Mouse (Mus musculus) gastrocnemius, postnatal 36 days (tissue): Measurements from ENCODE around the gene Pla2g7. TPM values are rescaled to one million over a fixed set of nuclear protein-coding genes. Genes with fewer than 3 reads are reported as not detected.
"Not testable (repeated sequence)": the region's sequence is repeated elsewhere in the genome, so short reads cannot be mapped to it uniquely, and the experiment has no call there.

Experiments
- DNase-seq, 2 experiments: peaks; one replicate each; pipeline ENCODE4 v3.0.0; 2022
- intact Hi-C: fragments of 180-260 bp; cut with DNase I; formaldehyde crosslinking; loops from one replicate; pipeline ENCODE4 v1.15.1; 2025
- long read RNA-seq, 2 experiments: library from polyadenylated mRNA; stranded (forward); transcript quantifications; one replicate each; pipeline ENCODE4 v2.0.0; 2021
- total RNA-seq, 2 experiments: library from RNA; stranded (reverse); gene quantifications; 2 replicates each; pipeline ENCODE4 v1.2.3; 2021

The Pla2g7 gene
- total RNA-seq: 10 to 100 TPM; 13.8 to 15.9 TPM
- long read RNA-seq, experiment 1, transcript Pla2g7-201 (12 exons, 2,097 nt): major isoform, 11 of 22 reads
- long read RNA-seq, experiment 1, partial matches to known transcripts: 9 of 22 reads
- long read RNA-seq, experiment 1, other reads (novel, unspliced or antisense): 2 of 22 reads
- long read RNA-seq, experiment 2, transcript Pla2g7-201 (12 exons, 2,097 nt): major isoform, 24 of 32 reads
- long read RNA-seq, experiment 2, partial matches to known transcripts: 7 of 32 reads
- long read RNA-seq, experiment 2, other reads (novel, unspliced or antisense): 1 of 32 reads

DNA sequence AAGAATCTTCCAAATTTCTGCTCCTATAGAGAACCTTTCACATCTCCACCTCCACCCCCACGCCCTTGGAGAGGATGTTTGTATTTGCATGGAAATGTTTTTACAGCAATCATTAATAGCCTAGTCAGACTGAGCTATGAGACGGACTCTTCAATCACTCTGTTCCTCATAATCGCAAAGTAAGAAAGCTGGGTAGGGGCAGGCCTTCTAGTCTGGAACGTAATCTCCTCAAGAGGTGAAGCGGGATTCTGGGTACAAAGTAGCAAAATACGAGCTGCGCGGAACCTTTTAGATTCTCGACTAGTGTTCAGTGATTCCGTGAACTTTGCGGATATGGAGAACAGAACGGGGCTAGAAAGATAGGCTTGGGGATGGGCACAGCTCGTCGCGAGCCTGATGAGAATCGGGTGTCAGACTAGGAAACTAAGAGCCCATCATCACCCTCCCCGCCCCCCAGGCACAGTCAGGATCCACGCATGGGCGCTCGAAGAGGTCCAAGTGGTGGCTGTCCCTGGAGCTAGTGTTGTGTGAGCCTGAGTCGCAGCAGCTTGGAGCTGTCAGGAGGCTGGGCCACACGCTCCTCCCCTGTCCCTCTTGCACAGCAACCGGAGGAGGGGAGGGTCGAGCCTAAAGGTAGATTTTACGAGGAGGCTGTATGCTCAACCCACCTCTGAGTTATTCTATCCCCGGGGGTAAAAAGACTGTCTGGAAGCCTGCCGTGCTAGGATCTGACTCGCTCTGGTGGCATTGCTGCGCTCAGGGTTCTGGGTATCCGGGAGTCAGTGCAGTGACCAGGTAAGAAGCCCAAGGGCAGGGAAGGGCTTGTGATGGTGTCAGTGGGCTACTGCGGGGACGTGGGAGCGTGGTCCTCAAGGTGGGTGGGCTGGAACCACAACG lies at the start of gene Pla2g7:
Gene Pla2g7, plus strand, starts transcription at position 107 of the 897 bp plus-strand sequence.
- DNase-seq: peak in 1 of 2 experiments; percentile 29
- intact Hi-C loops: no loop called here

DNA sequence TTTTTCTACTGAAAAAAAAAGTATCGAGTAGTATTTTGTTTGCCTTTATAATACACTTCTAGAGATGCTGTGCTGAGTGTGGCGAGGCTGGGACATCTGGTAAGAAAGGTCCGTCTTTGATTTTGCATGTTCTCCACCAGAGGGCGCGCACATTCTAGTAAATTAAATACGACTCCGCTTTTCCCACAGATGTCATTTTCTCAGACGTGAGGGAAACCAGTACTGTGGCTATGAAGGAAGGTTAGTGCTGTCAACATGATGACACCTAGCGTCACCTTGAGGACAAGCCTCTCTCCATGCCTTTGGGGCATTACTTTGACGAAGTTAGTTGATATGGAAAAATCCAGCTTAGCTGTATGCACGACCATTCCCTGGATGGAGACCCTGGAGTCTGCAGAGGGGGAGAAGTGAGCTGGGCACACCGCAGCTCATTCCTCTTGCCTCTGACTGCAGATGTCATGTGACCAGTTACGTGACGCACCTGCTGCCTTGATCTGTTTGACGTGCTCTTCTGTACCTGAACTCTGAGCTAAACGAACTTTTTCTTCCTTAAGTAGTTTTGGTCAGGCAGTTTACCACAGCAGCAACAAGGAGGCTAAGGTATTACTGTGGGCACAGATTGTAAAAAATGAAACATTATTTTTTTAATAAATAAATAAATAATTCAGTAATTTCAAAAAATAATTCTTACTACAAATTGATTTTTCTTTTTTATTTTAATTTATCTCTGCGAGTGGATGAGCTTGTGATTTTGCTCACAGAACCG lies 49.1 kb upstream of the Pla2g7 start:
- DNase-seq: peak; percentile 21 to 33
- intact Hi-C loops: loop anchor here (1.0 kb wide), 1 partner anchor 87 kb away; no protein-coding TSS in a partner anchor

DNA sequence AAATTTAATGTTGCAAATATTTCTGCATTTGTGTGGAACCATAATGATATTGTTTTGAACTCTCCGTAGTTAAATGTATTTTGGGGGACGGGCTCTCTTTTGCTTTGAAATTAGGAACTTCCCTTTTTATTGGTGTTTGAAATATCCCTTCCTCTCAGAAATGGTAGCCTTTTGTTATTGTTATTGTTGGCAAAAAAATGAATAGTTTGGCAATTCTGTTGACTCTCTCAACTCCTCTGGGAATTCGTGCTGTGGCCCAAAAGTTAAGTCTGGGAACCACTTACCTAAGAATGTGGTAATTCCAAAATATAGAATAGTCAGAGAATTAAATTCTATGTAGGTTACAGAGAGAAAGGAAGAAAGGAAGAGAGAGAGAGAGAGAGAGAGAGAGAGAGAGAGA lies 47.7 kb upstream of the Pla2g7 start:
- intact Hi-C loops: no loop called here
- DNase-seq: no peak

DNA sequence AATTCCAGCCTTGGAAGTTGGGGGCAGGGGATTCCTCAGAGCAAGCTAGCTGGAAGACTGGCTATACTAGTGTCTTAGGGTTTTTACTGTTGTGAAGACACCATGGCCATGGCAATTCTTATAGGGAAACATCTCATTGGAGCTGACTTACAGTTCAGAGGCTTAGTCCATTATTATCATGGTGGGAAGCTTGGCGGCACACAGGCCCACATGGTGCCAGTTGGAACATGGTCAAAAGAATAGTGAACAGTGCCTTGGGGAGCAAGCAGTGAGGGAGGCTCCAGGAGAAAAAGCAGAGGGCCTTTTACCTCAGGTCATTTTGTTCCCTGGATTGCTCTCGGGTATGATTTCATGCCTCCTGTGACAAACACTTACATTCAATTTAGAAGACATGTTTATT lies 37.4 kb upstream of the Pla2g7 start:
- no peak for DNase-seq
- intact Hi-C loops: no loop called here

DNA sequence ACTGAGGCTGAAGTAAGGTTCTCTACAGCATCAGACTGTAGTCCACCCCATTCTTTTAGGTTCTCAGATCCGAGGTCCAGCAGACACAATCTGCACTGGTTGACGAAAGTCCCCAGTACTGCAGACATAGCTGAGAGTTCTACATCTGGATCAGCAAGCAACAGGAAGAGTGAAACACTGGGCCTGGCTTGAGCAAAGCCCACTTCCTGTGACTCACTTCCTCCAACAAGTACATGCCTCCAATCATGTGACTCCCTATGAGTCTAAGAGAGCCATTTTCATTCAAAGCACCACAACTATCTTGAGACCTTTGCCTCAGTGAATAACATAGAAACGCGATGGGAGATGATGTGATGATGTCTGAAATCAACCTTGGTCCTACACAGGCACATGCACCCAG lies 36.7 kb upstream of the Pla2g7 start:
- intact Hi-C loops: no loop called here
- DNase-seq: no peak

DNA sequence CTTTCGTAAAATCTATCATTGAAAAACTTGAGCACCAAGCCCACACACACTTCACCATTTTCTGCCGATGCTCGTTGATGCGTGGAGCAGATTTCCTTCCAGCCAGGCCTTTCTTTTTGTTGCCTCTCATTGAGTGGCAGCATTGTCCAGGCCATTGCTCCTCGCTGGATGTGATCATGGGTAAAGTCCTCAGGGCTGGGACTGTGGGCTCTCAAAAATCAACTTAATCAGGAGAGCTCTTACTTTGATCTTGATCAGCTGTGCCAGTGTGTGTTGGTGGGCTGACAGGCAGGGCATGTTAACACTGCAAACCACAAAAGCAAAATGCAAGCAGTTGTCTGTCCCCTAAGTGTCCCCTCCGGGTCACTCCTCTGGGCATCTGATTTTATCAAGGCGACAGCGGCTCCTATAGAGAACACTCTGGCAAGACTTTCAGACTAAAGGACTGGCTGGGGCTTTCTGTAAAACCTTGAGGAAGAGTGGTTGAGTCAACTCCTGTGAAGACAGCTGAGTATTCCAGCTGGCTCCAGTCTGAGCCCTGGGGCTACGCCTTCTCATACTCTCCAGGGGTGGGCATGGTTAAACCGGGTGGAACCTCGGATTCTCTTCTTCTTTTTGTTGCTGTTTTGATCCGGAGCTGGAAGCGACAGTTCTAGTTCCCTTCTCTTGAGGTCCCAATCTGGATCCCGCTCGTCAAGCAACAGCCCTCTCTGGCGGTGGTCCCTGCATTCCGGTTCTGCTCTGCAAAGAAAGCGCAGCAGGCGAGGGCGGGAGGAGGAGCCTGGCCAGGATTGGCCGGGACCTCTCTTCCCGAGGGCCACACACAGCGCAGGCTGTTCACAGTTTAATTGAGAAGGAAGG lies 33.3 kb upstream of the Pla2g7 start:
- intact Hi-C loops: no loop called here
- peak; percentile 20 to 36 for DNase-seq

DNA sequence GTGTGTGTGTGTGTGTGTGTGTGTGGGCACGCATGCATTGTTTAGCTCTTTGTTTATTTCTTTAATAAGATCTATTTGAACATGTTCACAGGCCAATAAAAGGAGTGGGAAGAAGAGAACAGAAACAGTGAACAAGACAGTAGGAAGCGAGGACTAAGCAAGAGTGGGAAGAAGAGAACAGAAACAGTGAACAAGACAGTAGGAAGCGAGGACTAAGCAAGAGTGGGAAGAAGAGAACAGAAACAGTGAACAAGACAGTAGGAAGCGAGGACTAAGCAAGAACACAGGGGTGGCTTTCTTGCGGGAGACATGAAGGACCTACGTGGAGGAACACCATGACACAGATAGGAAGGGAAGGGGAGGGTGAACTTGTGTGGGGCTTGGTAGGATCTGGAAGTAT lies 31.1 kb upstream of the Pla2g7 start:
- intact Hi-C loops: not testable (repeated sequence)

DNA sequence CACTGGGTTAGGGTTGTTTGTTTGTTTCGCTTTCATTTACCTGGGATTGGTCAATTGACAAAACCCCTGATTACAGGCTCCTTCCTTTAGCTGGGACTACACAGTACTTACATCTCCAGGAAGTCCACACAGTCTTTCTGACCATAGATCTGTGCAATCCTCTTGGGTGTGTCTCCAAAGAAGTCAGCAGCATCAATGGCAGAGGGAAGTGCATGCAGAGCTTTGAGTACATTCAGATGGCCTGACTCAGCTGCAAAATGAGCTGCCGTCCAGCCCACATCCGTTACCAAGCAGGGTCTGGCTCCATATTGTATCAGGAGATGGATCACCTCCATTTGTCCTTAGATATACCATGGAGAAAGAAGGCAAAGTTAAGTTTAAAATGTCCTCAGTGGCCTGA lies 29.1 kb upstream of the Pla2g7 start:
- intact Hi-C loops: no loop called here
- DNase-seq: no peak

More for the DNA sequence above, 31.1 kb upstream of the Pla2g7 start:
- DNase-seq: not testable (repeated sequence)

DNA sequence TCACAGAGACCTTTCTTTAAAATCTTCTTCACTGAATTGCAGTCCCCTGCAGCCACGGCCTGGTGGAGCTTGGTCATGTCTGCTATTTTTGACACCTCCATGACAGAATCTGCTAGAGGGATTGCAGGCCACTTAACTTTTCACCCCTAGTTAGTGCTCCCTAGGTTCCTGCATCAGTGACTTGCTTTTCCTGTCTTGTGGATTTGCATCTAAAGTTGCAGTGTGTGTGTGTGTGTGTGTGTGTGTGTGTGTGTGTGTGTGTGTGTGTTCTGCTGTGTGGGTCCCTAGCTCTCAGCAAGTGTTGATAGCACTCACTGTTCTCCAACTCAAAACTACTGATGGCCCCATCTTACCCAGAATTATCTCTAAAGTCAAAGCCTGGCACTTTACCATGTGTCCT lies 24.4 kb upstream of the Pla2g7 start, which contains the start of gene Ankrd66:
Gene Ankrd66, minus strand, starts transcription at position 101 of the 400 bp plus-strand sequence.
- no peak for DNase-seq
- intact Hi-C loops: no loop called here

DNA sequence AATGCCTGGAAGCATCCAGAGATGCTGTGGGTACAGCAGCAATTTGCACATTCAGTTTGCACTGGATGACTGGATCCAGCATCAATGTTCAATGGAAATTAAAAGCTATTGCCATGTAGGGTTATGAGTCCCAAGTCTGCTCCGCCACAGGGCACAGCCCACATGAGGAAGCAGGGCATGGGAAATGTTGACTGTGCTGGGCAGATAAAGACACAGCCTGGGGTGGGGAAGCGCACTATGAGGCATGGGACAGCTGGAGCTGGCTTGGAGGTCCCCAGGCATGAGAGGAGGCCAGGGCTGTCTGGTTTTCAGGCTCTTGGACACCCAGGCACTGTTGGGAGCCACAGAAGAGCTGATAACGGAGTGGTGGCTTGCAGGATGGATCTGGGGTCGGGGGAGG lies 23.9 kb upstream of the Pla2g7 start:
- no peak for DNase-seq
- intact Hi-C loops: no loop called here

DNA sequence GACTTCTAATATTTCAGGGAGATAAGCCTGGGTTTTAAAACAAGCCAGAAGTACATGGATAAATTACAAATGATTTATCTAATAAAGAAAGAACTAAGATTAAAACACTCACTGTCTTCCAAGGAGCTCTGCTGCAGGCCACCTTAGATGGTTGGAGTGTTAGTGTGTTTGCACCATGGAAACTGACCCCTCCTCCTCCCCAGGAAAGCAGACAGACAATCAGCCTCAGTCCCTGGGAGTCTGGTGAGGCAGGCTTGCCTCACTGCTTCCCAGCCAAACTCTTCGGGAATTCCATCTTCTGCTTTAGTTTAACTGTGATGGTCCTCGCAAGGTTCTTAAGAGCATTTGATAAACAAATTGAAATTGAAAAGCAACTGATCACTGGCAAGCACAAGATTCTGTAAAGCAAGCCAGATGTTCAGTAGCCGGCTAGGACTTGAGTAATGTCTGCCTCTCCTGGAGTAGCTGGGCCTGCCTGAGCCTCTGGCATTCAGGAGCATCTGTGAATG lies 16.7 kb upstream of the Pla2g7 start:
- DNase-seq: no peak
- intact Hi-C loops: no loop called here

DNA sequence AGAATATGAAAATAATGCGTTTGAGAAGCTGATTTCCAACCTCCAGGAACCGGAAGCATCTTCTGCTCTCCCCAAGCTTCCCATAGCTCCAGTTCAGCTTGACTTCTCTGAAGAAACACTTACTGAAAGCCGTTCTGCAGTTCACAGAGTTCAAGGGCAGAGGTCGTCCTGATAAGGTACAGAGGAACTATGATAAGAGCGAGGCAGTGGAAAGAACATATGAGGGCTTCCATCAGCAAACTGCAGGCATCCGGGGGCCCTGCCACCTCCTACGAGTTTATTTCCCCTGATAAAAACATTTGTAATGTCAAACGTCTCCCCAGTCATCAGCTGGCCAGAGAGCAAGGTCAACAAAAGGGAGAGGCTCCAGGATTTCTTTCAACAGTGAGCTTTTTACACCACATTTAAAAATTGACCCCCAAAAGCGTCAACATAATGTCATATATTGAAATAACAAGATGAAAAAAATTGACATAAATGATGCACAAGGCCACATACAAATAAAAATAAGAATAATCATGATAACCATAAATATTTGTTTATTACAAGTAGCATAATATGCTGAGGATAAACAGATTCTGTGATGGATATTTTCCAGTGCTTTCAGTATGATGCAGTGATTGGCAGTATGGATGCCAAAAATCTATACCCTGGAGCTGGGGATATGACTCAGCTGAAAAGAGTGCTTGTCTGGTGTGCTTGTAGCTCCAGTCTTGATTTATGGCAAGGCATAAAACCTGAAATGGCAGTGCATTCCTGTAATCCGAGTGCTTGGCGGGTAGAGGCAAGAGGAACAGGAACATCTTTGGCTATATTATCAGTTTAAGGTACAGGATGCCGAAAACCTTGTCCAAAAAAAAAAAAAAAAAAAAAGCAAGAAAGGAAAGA lies 13.1 kb upstream of the Pla2g7 start:
- intact Hi-C loops: no loop called here
- no peak for DNase-seq

DNA sequence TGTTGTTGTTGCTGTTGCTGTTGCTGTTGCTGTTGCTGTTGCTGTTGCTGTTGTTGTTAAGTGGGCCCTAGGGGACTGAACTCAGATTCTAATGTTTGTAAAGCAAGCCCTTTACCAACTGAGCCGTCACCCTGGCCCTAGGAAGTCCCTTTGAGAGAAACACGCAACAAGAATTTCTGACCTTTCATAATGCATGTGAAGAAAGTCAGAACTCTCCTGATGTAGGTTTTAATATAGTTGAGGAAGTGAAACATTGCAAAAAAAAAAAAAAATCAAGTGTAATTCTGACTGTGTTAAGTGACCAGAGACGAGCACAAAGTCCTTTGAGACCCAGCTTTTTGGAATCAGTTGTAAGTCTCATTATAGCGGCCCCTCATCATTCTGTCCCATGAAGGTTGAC lies 10.8 kb upstream of the Pla2g7 start:
- intact Hi-C loops: no loop called here

DNA sequence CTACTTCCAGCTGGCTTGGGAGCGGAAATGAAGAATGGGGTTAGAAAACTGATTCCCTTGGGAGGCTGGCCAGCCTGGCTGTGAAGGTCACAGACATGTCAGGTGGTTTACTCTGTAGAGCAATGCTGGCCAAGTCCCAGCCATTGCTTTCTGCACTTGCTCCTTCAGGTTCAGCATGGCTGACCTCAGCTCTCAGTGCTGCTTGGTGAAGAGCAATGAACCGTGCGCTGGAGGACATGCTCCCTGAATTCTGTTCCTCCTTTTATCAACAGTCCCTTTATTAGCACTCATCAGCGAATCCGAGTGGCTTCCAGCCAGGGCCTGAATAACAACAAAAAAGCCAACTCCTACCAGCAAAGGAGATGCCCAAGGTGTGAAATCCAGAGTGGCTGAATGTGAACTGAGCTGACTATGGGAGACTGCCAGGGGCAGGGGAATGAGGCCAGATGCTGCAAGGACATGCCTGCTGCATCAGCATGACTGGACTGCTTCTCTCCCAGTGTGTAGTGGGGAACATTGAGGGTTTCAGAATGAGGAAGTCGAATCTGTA lies 10.3 kb upstream of the Pla2g7 start:
- intact Hi-C loops: no loop called here
- peak; percentile 45 for DNase-seq

More for the DNA sequence above, 10.8 kb upstream of the Pla2g7 start:
- no peak for DNase-seq

DNA sequence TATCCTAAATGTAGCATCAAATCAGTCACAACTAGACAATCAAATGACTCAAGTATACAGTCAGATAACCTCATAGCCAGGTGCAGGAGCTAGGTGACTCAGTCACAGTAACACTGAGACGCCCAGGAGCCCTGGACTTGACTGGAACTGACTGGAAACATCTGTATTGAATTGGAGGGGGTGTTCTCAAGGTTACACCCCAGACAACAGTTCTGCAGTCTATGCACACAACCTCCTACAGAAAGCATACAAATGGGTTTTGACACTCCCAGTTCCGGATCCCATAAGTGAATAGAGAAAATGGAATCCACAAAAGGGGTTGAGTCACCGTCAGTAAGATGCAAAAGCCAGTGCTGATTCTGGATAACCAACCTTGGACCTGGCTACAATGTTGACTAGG lies 9.2 kb upstream of the Pla2g7 start:
- intact Hi-C loops: no loop called here
- no peak for DNase-seq

DNA sequence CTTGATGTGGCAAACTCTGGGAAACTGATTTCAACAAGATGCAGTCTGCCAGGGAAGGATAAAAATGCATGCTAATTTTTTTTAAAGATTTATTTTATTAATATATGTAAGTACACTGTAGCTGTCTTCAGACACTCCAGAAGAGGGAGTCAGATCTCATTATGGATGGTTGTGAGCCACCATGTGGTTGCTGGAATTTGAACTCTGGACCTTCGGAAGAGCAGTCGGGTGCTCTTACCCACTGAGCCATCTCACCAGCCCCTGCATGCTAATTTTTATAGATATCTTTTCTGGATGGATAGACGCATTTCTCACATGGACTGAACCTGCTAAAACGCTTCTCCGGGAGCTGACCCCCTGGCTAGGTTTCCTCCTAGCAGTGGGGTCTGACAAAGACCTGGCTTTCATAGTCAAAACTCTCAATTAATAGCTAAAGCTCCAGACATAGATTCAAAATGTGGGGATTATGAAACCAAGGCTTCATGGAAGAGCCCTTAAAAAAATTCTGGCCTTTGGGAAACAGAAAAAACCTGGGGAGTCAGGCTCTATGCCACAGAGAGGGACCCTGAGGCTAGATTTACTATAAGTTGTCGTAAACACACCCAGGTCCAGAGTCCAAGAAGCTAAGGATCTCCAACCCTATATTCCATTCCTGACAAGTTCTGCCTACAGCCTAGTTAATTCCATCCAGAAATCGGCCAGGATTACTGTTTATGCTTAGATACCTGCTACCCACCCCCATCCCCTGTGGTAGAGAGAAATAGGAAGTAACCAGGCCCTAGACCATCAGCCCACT lies 4.5 kb upstream of the Pla2g7 start:
- intact Hi-C loops: no loop called here
- no peak for DNase-seq

DNA sequence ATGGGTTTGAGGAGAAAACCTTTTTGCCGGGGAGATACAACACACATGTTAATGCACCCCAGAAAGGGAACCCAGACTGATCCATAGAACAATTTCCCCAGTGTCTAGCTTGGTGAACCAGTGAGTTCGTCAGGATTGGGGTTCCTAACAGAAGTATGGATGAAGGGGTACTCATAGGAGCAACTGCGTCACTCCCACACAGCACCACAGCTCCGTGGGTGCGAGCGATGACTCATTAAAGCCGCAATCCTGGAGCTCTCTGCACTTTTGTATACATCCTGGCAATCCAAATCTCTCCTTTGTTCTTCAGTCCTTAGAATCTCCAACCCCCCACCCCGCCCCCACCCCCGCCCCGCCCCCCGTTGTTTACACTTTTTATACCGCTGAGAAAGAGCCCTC lies 306 bp upstream of the Pla2g7 start:
- intact Hi-C loops: no loop called here
- DNase-seq: no peak

DNA sequence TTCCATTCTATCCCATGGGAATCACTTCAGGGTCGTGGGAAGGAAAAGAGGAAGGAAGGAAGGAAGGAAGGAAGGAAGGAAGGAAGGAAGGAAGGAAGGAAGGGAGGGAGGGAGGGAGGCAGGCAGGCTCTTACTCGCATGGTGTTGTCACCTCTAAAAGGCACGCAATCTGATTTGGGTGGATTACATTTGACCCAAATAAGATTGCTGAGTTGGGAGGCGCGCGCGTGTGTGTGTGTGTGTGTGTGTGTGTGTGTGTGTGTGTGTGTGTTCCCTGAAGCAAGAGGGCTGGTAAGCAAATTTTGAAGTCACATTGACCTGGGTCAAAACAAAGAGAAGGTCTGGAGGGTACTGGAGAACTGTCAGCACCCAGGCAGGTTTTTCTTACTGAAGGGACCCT lies 1.4 kb downstream of the Pla2g7 start:
- intact Hi-C loops: no loop called here
- DNase-seq: no peak
